Mouse (Mus musculus) cortical plate, adult 2 months (tissue): ENCODE data around the gene Ankrd44. TPM values are rescaled to one million over a fixed set of nuclear protein-coding genes. Genes with fewer than 3 reads are reported as not detected.
"Not testable (repeated sequence)": the region's sequence is repeated elsewhere in the genome, so short reads cannot be mapped to it uniquely, and the experiment has no call there.

Experiments used
- H3K27ac ChIP-seq: fragments of 200-500 bp; 2 replicates; pipeline ENCODE4 v1.5.1; 2012; ENCODE audit warnings: low read length, control low read depth, inconsistent platforms; ENCODE audit not compliant: insufficient read depth
- H3K4me1 ChIP-seq: fragments of 200-500 bp; 2 replicates; pipeline ENCODE4 v1.6.1; 2011; ENCODE audit warnings: low read length; ENCODE audit not compliant: control insufficient read depth, insufficient read depth
- H3K4me3 ChIP-seq: fragments of 200-500 bp; 2 replicates; pipeline ENCODE4 v1.5.1; 2011; ENCODE audit warnings: mild to moderate bottlenecking, low read length, control low read depth; ENCODE audit not compliant: insufficient read depth
- CTCF ChIP-seq: fragments of 200-500 bp; IDR thresholded peaks from 2 replicates; pipeline ENCODE4 v1.5.1; 2011; ENCODE audit warnings: mild to moderate bottlenecking, control low read depth, low read length; ENCODE audit not compliant: insufficient read depth; ENCODE audit errors: extremely low read depth
- POLR2A ChIP-seq: fragments of 200-500 bp; IDR thresholded peaks from 2 replicates; pipeline ENCODE4 v1.6.1; 2011; ENCODE audit warnings: mild to moderate bottlenecking, low read length, control low read depth; ENCODE audit not compliant: insufficient read depth; ENCODE audit errors: extremely low read depth
- polyA plus RNA-seq: library from polyadenylated mRNA; depleted of rRNA; stranded (reverse); fragments of >200 nt; gene quantifications from 2 replicates; pipeline ENCODE4 v1.2.3, GENCODE M21; 2012; rRNA removed

The Ankrd44 gene
- polyA plus RNA-seq, result 16.5 and 18.3 TPM in 2 replicates

DNA sequence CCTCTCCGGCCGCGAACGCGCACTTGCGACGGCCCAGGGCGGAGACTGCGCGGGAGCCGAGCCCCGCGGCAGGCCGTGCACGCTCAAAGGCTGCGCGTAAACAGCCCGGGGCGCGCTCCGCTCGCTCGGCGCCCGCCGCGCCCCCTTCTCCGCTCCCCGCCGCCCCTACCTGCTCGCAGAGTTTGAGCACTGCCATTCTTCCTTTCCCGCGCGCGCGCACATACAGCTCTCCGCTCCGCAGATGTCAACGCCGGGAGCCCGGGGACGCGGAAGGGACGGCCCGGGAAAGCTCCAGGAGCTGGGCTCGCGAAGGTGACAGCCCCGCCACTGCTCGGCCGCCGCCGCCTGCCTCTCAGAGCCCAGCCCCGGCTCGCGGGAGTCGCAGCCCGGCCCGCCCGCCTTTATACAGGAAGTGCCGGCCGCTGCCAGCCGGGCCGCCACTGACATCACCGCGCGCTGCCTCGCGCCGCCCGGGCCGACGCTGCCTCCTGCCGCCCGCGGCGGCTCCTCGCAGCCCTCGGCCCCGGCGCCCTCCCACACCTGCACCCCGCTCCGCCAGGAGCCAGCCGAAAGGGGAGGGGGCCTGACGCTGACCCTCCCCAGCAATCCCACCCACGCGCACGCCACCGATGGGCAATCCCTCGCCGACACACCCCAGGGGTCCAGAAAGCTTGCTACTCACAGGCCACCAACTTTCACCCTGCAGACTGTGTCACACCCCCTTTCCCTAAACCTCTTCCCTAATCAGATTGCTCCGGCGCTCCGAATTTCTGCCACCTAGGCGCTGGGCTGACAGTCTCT lies at the start of gene Ankrd44:
TSS of gene Ankrd44 (minus strand) at position 417 of the 801 bp plus-strand sequence.
- TF ChIP-seq POLR2A, result no peak
- no peak for TF ChIP-seq CTCF
- Histone ChIP-seq H3K4me3 (peak within 1 kb of the TSS; percentile 86), H3K27ac (peak within 1 kb of the TSS; percentile 61), H3K4me1 (peaks cover 2% of the 10 kb centered on the region; the same call in 1 of the 2 replicates)

DNA sequence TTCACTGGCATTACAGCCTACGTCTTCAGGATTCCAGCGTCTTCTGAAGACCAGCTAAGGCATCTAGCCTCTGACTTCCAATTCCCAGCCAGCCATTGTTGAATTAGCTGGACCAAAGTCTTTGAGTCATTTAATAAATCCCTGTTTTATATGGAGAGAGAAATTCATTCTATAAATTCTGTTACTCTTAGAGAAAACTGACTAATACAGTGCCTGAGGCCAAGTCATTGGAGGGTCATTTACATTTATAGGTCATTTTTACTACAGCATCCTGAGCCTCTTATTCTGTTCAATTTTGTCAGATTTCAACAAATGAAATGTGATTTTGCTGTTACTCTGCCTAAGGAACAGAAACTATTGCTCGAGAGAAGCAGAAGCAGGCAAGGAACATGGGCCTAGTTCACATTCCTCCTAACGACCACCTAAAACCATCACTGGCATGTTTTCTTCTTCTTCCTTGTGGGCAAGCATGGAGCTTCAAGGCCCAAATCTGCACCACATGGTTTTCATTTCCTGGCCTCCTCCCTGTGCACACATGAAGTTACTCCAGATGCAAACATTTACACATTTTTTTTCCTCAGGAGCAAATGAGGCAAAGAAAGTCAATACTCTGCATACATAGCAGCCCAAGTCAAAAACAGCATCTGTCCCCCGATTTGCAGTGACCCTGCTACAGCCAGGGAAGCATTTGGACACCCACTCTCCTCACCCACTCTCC lies 45.7 kb upstream of the Ankrd44 start:
- H3K4me1 ChIP-seq, result no peaks in the 10 kb centered on the region
- no peak overlapping the region for H3K27ac ChIP-seq
- TF ChIP-seq CTCF (no peak), POLR2A (no peak)
- H3K4me3 ChIP-seq, result no peak overlapping the region

DNA sequence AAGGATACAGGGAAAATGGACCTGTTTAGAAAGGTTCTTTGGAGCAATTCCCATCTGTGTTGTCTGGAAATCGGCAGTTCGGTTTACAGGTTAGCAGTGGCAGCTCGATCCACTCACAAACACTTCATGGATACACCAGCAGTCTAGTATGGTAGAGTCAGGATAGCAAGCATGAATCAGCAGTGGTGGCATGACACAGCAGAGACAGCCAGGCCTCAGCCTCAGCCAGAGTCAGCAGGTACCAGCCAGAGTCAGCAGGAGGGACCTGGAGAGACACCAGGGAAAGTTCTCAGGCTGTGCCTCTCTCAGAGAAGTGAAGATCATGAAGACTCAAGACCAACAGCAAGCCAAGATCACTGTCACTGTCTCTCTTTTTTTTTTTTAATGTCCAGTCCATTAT lies 40.7 kb upstream of the Ankrd44 start:
- Histone ChIP-seq H3K27ac (no peak overlapping the region), H3K4me3 (no peak overlapping the region), H3K4me1 (no peaks in the 10 kb centered on the region)
- TF ChIP-seq CTCF, result no peak
- TF ChIP-seq POLR2A, result no peak

DNA sequence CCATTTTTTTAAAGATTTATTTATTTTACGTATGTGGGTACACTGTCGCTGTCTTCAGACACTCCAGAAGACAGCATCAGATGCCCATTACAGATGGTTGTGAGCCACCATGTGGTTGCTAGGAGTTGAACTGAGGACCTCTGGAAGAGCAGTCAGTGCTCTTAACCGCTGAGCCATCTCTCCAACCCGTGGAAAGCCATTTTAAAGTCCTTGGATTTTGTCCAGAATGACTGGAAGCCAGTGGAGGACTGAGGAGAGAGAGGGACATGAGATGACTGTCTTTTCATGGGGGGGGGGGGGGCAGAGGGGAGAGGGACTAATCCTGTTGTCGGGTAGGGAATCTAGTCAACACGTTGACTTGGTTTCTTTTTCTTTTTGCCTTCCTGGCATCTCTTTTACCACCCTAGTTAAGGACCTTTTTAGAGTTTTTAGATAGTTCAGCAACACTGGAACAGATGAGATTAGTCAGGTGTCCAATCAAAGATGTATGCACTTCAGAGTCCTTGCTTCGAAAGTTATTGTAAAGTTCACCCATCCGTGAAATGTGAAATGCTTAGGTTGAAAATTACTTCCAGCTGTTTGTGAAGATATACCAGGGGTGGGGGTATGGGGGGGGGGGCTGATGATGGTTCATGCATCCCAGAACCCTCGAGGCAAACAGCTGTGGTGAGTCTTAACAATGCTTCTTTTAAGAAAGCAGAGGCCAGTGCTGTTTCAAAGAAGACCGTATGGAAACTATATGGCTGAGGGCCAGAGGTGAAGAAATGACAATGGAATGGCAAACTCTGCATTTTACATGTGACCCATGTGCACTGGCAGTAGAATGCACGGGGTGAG lies 39.2 kb upstream of the Ankrd44 start:
- Histone ChIP-seq H3K4me1 (no peaks in the 10 kb centered on the region), H3K27ac (no peak overlapping the region), H3K4me3 (no peak overlapping the region)
- no peak for TF ChIP-seq CTCF
- TF ChIP-seq POLR2A, result no peak

DNA sequence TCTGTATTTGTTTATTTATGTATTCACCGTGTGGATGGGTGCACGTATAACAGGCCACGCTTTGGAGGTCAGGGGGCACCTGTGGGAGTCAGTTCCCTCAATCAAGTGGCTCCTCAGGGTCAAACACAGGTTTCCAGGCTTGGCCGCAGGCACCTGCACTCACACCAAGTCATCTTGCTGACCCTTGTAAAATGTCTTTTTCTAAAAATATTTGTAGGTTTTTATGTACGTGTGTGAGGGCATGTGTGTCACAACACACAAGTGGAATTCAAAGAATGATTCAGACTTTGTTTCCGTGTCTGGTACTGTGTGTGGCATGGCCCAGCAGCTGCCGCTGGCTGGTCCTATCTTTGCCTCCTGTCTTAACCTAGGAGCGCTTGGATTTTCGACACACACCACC lies 35.5 kb upstream of the Ankrd44 start:
- no peak for TF ChIP-seq CTCF
- no peak for TF ChIP-seq POLR2A
- H3K27ac ChIP-seq, result no peak overlapping the region
- no peak overlapping the region for H3K4me3 ChIP-seq
- H3K4me1 ChIP-seq, result no peaks in the 10 kb centered on the region

DNA sequence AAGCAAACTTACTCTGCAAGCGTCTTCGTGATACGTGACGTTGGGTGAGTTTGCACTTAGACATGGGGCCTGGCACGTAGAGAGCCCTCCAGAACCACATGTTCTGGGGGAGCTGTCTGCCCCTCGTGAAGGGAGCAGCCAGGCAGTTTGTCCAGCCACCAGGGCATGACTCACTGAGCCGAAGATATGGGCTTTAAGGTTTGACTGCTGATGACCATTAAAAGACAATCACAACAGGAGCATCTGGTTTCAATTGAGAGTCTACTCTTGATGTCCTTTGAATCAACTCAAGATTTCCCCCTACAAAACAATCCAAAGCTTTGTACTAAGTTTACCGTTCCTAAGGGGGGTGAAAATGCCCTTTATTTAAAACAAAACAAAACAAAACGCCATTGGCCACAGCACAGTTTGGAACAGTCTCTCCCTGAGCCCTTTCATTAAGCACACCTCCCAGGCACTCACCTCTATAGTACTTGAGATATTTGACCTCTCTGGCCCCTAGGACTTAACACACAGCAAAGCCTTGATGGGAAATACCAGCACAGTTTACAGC lies 34.5 kb upstream of the Ankrd44 start:
- Histone ChIP-seq H3K4me1 (no peaks in the 10 kb centered on the region), H3K4me3 (no peak overlapping the region), H3K27ac (no peak overlapping the region)
- TF ChIP-seq POLR2A, result no peak

DNA sequence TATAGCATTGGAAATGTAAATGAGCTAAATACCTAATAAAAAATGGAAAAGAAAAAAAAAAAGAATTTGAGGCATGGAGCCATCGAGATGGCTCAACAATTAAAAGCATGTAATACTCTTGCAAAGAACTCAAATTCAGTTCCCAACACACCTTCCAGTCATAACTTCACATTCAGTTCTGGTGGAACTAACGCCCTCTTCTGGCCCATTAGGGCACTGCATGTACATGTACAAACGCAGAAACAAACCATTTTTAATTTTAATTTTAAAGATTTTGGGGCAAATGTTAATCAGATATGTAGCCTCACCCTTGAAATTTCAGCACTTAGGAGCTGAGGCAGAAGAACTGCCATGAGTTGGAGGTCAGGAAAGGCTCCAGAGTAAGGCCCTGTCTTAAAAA lies 32.3 kb upstream of the Ankrd44 start:
- Histone ChIP-seq H3K27ac (no peak overlapping the region), H3K4me1 (no peaks in the 10 kb centered on the region), H3K4me3 (no peak overlapping the region)
- TF ChIP-seq CTCF (no peak), POLR2A (no peak)

DNA sequence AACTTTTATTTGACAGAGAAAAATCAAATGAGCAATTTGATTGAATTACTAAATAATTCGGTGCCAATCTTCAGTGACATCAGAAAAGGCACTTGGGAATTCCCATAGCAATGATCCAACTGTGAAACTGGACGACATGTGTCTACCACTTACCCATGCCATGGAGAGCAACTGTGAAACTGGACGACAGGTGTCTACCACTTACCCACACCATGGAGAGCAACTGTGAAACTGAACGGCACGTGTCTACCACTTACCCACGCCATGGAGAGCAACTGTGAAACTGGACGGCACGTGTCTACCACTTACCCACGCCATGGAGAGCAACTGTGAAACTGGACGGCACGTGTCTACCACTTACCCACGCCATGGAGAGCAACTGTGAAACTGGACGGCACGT lies 30.8 kb upstream of the Ankrd44 start:
- H3K27ac ChIP-seq, H3K4me1 ChIP-seq, H3K4me3 ChIP-seq: not testable (repeated sequence)

DNA sequence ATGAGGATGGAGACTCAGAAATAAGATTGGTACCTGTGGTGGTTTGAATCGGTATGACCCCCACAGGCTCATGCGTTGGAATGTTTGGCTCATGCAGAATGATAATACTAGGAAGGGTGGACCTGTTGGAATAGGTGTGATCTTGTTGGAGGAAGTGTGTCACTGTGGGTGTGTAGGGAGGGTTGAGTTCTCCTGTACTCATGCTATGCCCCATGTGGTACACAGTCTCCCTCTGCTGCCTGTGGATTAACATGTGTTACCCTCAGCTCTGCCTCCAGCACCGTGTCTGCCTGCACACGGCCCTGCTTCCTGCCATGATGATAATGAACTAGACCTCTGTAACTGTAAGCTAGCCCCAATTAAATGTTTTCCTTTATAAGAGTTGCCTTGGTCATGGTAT lies 28.7 kb upstream of the Ankrd44 start:
- no peak for TF ChIP-seq POLR2A
- no peak for TF ChIP-seq CTCF
- no peak overlapping the region for H3K27ac ChIP-seq
- no peaks in the 10 kb centered on the region for H3K4me1 ChIP-seq
- no peak overlapping the region for H3K4me3 ChIP-seq

DNA sequence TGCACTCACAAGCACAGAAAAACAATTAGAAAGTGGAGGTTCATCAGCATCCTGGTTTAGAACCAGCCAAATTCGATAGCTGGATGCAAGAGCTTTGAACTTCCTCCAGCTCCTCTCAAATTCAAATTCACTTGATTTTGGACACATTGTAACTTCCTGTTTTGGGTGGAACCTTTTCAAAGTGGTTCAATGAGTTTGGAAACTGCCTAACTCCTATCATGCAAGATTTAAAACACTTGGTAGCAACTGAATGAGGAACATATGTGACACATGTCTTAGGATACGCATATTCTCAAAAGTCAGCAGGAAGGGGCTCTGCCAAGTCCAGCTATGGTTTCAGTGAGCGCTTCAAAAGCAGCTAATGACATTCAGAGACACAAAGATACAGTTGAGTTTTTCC lies 18.5 kb upstream of the Ankrd44 start:
- Histone ChIP-seq H3K4me3 (no peak overlapping the region), H3K4me1 (no peaks in the 10 kb centered on the region), H3K27ac (no peak overlapping the region)
- TF ChIP-seq POLR2A (no peak), CTCF (no peak)
